Mouse (Mus musculus) heart, postnatal 14 days (tissue): ENCODE results near the gene Rasgef1a. TPM values are rescaled to one million over a fixed set of nuclear protein-coding genes. Genes with fewer than 3 reads are reported as not detected.

Experiments
- DNase-seq, 2 experiments: peaks; one replicate each; pipeline ENCODE4 v3.0.0; 2021 to 2022
- intact Hi-C: fragments of 180-260 bp; cut with DNase I; formaldehyde crosslinking; loops from one replicate; pipeline ENCODE4 v1.15.1; 2025
- long read RNA-seq, 2 experiments: library from polyadenylated mRNA; stranded (forward); transcript quantifications; one replicate each; pipeline ENCODE4 v2.0.0; 2021
- total RNA-seq, 2 experiments: library from RNA; stranded (reverse); gene quantifications; 2 replicates each; pipeline ENCODE4 v1.2.3; 2021

Gene Rasgef1a
- total RNA-seq: under 1 TPM; 0.12 to 0.19 TPM
- long read RNA-seq, experiment 1: 0 reads
- long read RNA-seq, experiment 2: 0 reads

DNA sequence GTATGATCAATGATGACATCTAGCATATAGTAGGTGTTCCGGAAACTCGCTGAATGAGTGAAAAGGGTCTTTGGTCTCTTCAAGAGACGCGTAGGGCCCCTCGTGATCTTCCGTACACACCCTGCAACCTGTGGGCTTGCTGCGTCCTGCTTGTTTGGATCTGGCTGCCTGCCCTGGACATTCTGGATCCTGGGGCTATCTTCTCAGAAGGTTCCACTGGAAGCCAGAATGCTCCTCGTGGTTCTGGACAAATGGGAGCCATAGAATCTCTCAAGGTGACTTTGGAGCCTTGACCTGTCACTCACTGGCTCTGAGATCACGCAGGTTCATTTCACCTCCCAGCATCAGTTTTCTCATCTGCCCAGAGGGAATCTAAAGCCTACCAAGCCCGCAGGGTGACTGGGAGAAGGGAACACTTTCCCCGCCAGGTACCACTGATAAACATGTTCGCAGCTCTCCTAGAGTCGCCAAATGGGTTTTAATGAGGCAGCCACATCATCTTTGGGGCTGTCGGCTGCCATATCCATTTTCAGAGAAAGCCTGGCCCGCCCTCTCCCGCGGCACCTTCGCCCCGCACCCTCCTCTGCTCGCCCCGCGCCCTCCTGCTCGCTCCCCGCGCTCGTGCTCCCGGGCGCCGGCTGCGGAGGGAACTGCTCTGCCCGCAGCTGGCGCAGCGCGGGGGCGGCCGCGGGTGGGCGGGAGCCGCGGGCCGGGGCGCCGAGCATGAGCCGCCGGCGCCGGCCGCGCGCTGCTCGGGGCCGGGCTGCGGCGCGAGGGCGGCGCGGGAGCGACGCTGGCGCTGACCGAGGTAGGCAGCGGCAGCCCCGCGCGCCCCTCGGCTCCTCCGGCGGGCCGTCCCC, at the start of gene Rasgef1a:
Gene Rasgef1a, plus strand, starts transcription at position 683 of the 860 bp plus-strand sequence.
- DNase-seq: no peak
- intact Hi-C loops: no loop called here

GRCm38 (mm10) chr6:117963201-117963600, 48.0 kb upstream of the Rasgef1a start:
- no peak for DNase-seq
- intact Hi-C loops: no loop called here

DNA sequence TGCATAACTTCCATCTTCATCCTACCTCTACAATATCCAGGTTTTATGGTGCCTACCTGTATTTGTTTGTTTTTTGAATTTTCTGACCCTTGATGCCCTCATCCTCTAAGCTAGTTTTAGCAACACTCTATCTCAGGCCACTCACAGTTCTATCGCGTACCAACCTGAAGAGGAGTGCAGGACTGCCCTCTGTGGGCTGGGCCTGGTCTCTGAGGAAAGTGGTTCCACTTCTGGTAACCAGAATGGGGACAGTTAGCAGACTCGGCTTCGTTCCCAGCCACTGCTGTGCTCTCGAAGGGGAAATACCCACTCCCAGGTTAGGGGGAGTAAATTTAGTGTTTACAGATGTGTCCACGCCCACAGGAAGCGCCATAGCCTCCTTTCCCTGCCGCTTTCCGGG, 44.5 kb upstream of the Rasgef1a start:
- peak in 1 of 2 experiments; percentile 10 for DNase-seq
- intact Hi-C loops: no loop called here

GRCm38 (mm10) chr6:117987173-117987572, 24.1 kb upstream of the Rasgef1a start:
- DNase-seq: no peak
- intact Hi-C loops: no loop called here

DNA sequence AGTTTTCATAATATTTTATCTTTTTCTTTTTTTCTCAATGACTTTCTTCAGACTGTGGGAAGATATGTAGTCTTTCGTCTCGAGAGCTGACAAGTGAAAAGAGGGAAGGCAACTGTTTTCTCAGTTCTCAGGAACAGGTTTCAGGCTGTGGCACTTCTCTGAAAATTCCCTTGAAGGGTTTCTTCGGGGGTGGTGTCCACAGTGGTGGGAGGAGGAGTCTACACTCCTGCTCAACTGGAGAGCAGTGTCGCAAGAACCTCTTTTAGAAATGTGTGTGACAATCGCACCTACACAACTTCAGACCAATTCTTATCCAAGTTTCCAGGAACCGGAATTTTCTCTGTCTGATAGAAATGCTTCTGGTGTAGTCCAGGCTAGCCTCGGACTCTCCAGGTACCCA, 22.0 kb upstream of the Rasgef1a start:
- DNase-seq: no peak
- intact Hi-C loops: no loop called here

- intact Hi-C loops: no loop called here
- DNase-seq: no peak
Measured at GRCm38 (mm10) chr6:117990649-117991048, 20.6 kb upstream of the Rasgef1a start.

- intact Hi-C loops: no loop called here
- DNase-seq: peak; percentile 49 to 62
Measured at GRCm38 (mm10) chr6:117991297-117991696, 19.9 kb upstream of the Rasgef1a start.

GRCm38 (mm10) chr6:117991928-117992327, 19.3 kb upstream of the Rasgef1a start:
- DNase-seq: no peak
- intact Hi-C loops: no loop called here

- intact Hi-C loops: no loop called here
- DNase-seq: peak in 1 of 2 experiments; percentile 11
Measured at GRCm38 (mm10) chr6:117995168-117995567, 16.1 kb upstream of the Rasgef1a start.

GRCm38 (mm10) chr6:118001272-118001671, 10.0 kb upstream of the Rasgef1a start:
- DNase-seq: peak; percentile 21 to 33
- intact Hi-C loops: no loop called here

DNA sequence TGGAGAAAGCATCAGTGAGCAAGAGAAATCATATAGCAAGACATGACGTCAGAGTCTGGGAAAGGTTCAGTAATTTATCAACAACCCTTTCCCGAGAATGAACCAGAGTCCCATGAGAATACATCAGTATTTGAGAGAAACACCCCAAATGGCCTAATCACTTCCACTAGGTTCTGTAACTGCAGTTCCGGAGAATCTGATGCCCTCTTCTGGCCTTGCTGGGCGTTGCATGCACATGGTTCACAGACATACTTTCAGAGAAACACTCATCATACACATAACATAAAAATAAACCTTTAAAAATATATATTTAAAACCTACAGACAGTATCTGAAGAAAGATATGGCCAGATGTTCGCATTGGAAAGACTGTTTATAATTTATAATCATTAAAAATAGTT, 3.9 kb upstream of the Rasgef1a start:
- intact Hi-C loops: no loop called here
- DNase-seq: peak in 1 of 2 experiments; percentile 38

DNA sequence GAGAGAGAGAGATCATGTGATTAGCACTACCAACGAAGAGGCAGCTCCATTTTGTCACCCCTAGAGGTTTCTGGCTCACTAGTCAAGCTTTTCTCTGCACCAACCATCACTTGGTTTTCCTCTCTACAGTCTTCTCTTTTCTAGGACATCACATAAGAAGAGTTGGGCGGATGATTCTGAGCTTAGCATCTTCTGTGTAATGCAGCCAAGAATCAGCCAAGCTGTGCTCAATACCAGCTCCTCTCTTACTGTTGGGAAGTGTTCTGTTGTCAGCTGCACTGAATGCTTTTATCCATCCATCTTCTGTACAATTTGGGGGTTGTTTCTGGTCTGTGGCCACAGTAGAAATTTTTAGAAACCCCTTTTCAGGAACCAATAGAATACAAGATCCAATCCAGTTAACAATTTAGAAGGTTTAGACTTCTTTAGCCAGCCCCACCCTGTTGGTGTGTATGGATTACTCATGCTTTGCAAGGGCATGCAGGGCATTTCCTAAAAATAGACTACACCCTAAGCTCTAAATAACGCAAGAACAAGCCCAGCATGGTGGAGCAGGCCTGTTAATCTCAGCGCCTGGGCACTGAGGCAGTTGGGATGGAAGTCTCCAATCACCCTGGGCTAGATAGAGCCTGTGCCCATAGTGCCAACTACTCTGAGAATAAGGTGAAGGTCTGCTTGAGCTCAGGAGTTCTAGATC, 3.2 kb upstream of the Rasgef1a start:
- DNase-seq: no peak
- intact Hi-C loops: no loop called here

DNA sequence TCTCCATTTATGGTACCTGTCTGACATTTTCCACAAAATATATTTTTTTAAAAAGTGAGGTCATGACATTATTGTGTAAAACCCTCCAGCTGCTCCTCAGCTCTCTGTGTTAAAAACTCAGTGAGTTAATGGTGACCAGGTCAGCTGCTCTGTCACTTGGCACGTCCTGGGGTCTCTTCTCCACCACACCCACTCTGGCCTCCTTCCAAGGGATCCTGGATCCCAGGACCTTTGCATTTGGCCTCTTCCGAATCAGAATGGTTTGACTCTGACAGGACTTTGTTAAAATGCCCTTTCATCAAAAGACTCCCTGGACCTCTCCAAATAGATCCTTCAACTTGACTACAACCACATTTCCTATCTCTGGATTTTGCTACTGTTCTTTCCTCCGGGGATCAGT, 982 bp upstream of the Rasgef1a start:
- intact Hi-C loops: no loop called here

GRCm38 (mm10) chr6:118011616-118012316, 528 bp downstream of the Rasgef1a start:
- peak in 1 of 2 experiments; percentile 5 for DNase-seq
- intact Hi-C loops: no loop called here

More for the DNA sequence above, 982 bp upstream of the Rasgef1a start:
- DNase-seq: no peak

DNA sequence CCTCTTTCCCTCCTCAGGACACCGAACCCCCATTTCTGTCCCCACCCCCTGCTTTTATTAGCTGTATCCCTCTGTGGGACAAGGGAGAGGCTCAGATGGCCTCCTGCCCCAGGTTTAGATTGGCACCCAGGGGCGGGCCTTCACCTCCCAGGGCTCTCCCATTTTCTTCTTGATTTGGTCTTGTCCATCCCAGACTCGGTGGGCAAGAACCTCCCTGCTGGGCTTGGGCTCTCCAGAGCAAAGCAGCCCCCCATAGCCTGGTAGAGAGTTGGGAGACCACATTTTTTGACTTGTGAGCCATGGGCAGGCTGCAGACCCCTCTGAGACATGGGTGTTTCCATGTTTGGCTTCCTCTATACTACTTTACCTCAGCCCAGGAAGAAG, 1.1 kb downstream of the Rasgef1a start:
- DNase-seq: no peak
- intact Hi-C loops: no loop called here

- intact Hi-C loops: no loop called here
Measured at GRCm38 (mm10) chr6:118012987-118013866, 2.0 kb downstream of the Rasgef1a start.

DNA sequence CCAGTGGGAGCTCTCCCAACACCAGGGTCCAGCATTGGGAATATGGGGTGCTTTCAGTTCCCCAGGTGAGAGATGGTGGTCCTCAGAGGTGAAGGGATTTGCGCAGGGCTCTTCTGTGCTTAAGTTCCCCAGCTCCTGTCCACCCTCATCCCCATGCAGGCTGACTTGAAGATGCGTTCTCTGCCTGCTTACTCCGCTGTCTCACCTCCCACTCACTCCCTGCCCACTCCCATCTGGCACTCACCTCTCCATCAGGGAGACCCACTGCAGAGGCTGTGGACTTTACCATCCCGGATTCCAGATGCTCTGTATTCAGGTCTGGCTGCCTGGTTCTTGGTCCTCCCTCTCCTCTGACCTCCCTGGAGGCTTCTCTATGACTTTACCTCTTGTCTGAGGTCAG, 3.6 kb downstream of the Rasgef1a start:
- intact Hi-C loops: no loop called here
- no peak for DNase-seq

More at GRCm38 (mm10) chr6:118012987-118013866, 2.0 kb downstream of the Rasgef1a start:
- no peak for DNase-seq

DNA sequence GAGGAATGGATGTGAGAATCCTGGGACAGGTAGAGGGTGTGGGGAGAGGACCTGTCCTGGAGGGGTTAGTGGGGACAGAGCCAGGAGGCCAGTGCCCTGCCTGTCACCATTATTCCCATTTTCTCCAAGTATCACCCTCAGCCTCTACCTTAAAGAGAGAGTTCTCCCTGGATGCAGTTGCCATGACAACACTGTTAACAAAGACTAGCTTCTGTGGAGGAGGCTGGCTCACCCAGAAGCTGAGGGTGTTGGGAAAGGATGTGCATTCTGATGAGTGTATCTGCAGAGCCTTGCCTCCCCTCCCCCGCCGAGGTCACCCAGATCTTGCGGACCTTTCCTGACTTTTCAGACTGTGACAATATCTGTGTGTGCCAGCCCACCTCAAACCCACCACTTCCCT, 4.7 kb downstream of the Rasgef1a start:
- intact Hi-C loops: no loop called here
- DNase-seq: no peak

GRCm38 (mm10) chr6:118018666-118019065, 7.4 kb downstream of the Rasgef1a start:
- no peak for DNase-seq
- intact Hi-C loops: no loop called here

- intact Hi-C loops: no loop called here
- no peak for DNase-seq
Measured at GRCm38 (mm10) chr6:118019569-118019968, 8.3 kb downstream of the Rasgef1a start.
